Mouse (Mus musculus): ENCODE measurements around the gene Txndc12. TPM values are rescaled to one million over a fixed set of nuclear protein-coding genes. Genes with fewer than 3 reads are reported as not detected.
A peak's percentile ranks its signal among the peaks of the same experiment; 100 is the strongest.

The Txndc12 gene
- 10 to 100 TPM; 28.0 to 28.7 TPM for total RNA-seq (2021)
- long read RNA-seq, experiment 1, transcript Txndc12-201 (7 exons, 1,359 nt) = major isoform, 17 of 18 reads
- long read RNA-seq, experiment 1, partial matches to known transcripts = 1 of 18 reads
- long read RNA-seq, experiment 1, other reads (novel, unspliced or antisense) = 0 of 18 reads
- long read RNA-seq, experiment 2, transcript Txndc12-201 (7 exons, 1,359 nt) = major isoform, 9 of 9 reads
- long read RNA-seq, experiment 2, partial matches to known transcripts = 0 of 9 reads
- long read RNA-seq, experiment 2, other reads (novel, unspliced or antisense) = 0 of 9 reads

GRCm38 (mm10) chr4:108834115-108834970 is at the start of gene Txndc12:
Gene Txndc12 (plus strand): TSS chr4:108834601.
- DNase-seq = peak; percentile 92 to 93

- no peak for DNase-seq
Measured at GRCm38 (mm10) chr4:108789258-108789936, 45.0 kb upstream of the Txndc12 start.

- no peak for DNase-seq
Measured at GRCm38 (mm10) chr4:108790507-108790906, 43.9 kb upstream of the Txndc12 start.

GRCm38 (mm10) chr4:108793941-108794340 is 40.5 kb upstream of the Txndc12 start:
- DNase-seq = peak; percentile 18 to 36

DNA sequence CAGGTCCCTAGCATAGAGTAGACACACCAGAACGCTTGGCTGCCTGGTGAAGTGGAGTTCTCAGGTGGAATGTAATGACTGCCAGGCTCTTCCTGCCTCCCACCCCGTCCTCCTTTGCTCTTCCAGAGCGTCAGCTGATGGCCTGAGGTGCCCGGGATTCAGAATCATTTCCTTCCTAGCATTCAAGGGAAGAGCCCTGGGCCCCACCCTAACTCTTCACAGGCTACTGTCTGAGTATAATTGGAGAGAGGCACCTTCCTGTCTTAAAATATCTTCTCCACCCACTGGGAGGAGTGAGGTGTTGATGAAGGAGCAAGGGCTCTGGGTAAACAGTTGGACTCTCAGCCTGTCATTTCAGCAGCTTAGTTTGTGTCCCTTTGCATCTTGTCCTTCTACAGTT is 37.7 kb upstream of the Txndc12 start:
- DNase-seq = peak in 1 of 2 experiments; percentile 27

- peak; percentile 68 to 93 for DNase-seq
Measured at GRCm38 (mm10) chr4:108798083-108798830, 36.1 kb upstream of the Txndc12 start.

DNA sequence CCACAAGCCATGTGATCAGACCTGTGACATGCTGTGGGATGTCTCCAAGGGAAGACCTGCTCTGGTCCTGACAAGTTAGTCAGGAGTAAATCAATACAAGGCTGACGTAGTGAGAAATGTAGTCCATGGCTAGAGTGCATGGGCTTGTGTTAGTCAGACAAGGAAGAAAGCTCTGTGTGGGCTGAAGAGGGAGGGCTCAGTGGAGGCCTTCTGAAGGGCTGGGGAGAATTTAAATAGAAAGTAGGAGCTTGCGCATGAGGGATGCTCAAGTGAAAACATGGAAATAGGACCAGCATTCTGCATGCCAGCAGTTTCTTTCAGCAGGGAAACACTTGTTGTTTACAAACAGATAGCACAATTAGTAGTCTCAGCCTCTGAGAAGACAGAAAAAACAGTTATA is 30.9 kb upstream of the Txndc12 start:
- DNase-seq = no peak

DNA sequence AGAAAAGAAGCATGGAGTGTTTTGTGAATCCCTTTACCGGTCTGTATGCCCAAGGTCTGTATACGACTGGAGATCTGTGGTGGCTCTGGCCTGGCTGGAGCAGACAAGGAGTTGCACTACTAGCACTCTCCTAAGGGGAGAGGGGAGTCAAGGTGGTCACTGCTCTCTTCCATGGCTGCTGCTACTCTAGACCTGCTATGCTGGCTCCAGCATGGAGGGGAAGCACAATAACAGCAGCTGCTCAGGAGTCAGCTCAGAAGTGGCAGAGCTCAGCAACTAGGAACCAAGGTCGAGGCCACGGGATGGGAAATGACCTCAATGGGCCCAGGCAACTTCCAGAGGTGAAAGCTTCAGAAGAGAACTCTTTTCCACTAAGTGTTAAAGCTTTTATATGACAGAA is 23.3 kb upstream of the Txndc12 start:
- DNase-seq = no peak

DNA sequence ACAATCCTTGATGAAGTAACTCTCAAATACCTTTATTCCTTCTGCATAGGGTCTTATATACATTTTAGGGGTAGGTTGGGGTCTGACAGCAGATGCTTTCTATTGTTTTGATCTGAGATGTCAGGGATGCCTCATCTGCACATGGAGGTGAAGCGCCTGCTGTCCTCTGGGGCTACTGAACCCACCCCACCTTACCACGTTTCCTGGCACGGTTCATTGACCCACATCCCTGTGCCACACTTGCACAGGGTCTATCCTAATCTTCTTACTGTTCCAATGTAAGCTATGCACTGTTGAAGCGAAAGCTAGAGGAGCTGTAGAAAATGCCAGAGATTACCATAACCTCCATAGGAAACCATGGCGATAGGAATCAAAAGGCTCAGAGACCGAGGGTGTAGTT is 22.9 kb upstream of the Txndc12 start:
- no peak for DNase-seq

DNA sequence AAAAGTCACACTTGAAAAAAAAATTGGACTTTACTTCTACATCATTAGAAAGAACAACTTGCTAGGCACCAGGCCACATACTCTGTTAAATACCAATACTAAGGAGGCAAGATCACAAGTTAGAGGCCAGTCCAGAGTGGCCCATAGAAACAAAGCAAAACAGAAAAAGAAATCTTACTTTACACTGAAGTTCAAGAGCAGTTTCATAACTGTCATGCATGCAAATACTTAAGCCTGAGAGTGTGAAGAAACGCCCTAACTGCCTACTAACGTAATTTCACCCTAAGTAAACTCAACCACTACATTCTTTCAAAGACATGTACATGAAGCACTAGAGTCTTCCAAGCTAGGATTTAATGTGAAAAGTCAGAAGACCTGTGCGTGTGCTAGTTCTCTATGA is 8.7 kb upstream of the Txndc12 start:
- no peak for DNase-seq

DNA sequence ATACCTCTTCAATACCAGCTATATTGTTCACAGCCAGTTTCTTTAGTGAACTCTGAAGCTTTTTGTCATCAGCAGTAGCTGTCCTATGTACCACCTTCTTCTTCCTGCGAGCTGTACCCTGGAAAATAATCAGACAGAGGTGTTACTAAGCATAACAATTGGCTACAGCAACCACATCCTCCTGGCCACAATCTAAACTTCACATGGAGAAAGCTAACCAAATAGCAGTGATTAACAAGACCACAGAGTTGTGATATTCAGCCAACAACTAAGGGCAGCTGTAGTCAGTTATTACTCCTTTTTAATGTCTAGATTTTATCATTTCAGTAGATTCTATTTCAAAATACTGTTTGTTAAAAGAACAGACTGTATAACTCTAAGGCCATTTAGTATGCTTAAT is 8.3 kb upstream of the Txndc12 start:
- no peak for DNase-seq

- DNase-seq = no peak
Measured at GRCm38 (mm10) chr4:108826643-108827042, 7.8 kb upstream of the Txndc12 start.

- no peak for DNase-seq
Measured at GRCm38 (mm10) chr4:108830698-108831097, 3.7 kb upstream of the Txndc12 start.

- DNase-seq = peak; percentile 90 to 94
Measured at GRCm38 (mm10) chr4:108832916-108833827, 1.2 kb upstream of the Txndc12 start, which contains the start of gene Btf3l4. Gene Btf3l4 (minus strand): TSS chr4:108833614.

GRCm38 (mm10) chr4:108833828-108834114 is 630 bp upstream of the Txndc12 start:
- DNase-seq = no peak

GRCm38 (mm10) chr4:108834971-108835311 is 540 bp downstream of the Txndc12 start:
- peak in 1 of 2 experiments; percentile 11 for DNase-seq

GRCm38 (mm10) chr4:108835496-108835895 is 1.1 kb downstream of the Txndc12 start:
- DNase-seq = no peak

- peak; percentile 44 to 48 for DNase-seq
Measured at GRCm38 (mm10) chr4:108838031-108838430, 3.6 kb downstream of the Txndc12 start.

DNA sequence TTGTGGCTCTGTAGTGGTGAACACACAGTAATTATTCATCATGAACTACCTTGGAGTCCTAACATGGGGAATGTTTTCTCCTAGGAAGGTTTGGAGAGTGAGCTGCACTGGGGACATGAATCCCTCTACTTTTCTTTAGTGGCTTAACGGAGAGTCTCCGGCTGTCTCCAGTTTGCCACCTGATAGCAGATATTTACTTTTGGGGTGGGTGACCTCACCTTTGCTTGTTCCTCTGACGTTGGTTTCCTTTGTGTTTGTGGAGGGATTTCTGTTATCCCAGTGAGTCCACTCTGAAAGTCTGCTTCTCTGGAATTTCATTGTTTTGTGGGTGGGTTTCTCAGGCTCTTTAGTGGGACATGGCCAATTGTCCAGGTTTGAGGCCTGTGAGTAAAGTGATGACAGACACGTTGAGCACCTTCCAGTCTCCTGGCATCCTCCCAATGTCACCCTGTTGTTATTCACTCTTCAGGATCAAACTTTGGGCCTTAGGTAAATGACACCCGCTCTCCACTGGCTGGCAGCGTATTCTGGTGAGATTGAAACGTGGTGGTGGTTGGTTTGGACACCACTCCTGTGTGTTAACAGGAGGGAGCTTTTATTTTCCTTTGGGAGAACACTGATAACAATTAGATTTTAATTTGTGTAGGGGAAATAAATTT is 7.6 kb downstream of the Txndc12 start:
- no peak for DNase-seq

GRCm38 (mm10) chr4:108843336-108843735 is 8.9 kb downstream of the Txndc12 start:
- no peak for DNase-seq

Data from heart, adult 18-20 months (tissue).